Mouse (Mus musculus) cortical plate, adult 2 months (tissue): ENCODE results near the gene Xbp1.

Source experiments
- CTCF ChIP-seq: fragments of 200-500 bp; IDR thresholded peaks from 2 replicates; pipeline ENCODE4 v1.5.1; 2011; ENCODE audit warnings: mild to moderate bottlenecking, control low read depth, low read length; ENCODE audit not compliant: insufficient read depth; ENCODE audit errors: extremely low read depth
- POLR2A ChIP-seq: fragments of 200-500 bp; IDR thresholded peaks from 2 replicates; pipeline ENCODE4 v1.6.1; 2011; ENCODE audit warnings: mild to moderate bottlenecking, low read length, control low read depth; ENCODE audit not compliant: insufficient read depth; ENCODE audit errors: extremely low read depth

DNA sequence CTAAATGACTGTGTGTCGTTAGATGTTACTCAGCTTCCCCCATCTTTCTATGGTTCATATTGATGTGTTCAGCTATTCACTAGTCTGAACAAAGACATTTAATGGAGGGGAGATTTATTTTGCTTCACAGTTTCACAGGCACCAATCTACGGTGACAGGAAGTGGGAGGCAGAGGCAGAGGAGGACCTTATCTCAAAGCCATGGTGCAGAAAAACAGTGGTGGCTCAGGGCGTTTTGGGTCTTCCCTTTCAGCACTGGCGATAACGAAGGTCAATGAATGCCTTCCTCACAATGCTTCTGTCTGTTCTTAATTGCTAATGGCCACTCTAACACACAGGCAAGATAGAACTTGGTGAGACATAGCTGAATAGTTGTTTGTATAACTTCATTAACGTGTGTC is 54.6 kb downstream of the Xbp1 start:
- no peak for TF ChIP-seq CTCF
- TF ChIP-seq POLR2A, result no peak
